Mouse (Mus musculus) bone marrow, adult 2 months (tissue): ENCODE results near the gene B3gnt8. TPM values are rescaled to one million over a fixed set of nuclear protein-coding genes. Genes with fewer than 3 reads are reported as not detected.

Experiments used
- H3K27ac ChIP-seq: fragments of 200-500 bp; 2 replicates; pipeline ENCODE4 v1.5.1; 2012; ENCODE audit warnings: low read depth, mild to moderate bottlenecking, control low read depth, inconsistent platforms, low read length; ENCODE audit not compliant: control insufficient read depth, poor library complexity, insufficient read depth
- H3K4me1 ChIP-seq: fragments of 200-500 bp; 2 replicates; pipeline ENCODE4 v1.6.1; 2011; ENCODE audit warnings: low read length; ENCODE audit not compliant: control insufficient read depth, insufficient read depth
- H3K4me3 ChIP-seq: fragments of 200-500 bp; replicated peaks from 2 replicates; pipeline ENCODE3; 2011; ENCODE audit warnings: mild to moderate bottlenecking, low read depth, low read length, control low read depth; ENCODE audit not compliant: control insufficient read depth
- CTCF ChIP-seq: fragments of 200-500 bp; IDR thresholded peaks from 2 replicates; pipeline ENCODE4 v1.5.1; 2011; ENCODE audit warnings: low read length, control low read depth; ENCODE audit not compliant: control insufficient read depth, insufficient read depth
- POLR2A ChIP-seq: fragments of 200-500 bp; IDR thresholded peaks from 2 replicates; pipeline ENCODE4 v1.6.1; 2011; ENCODE audit warnings: low read depth, mild to moderate bottlenecking, control low read depth, low read length, borderline replicate concordance; ENCODE audit not compliant: control insufficient read depth
- WGBS: fragments of 180-500 bp; shearing (Covaris S2); methylation state at CpG from one replicate; pipeline ENCODE4 v1.1.7; 2018; 5-methylcytosine and 5-hydroxymethylcytosine counted together
- polyA plus RNA-seq: library from polyadenylated mRNA; stranded (reverse); fragments of >200 nt; gene quantifications from 2 replicates; pipeline ENCODE4 v1.2.4, GENCODE M21; 2011; ENCODE audit warnings: low replicate concordance; ENCODE audit not compliant: missing spikeins, insufficient read depth, insufficient read length

Gene B3gnt8
- polyA plus RNA-seq, 1 experiment, result 26.9 TPM

DNA sequence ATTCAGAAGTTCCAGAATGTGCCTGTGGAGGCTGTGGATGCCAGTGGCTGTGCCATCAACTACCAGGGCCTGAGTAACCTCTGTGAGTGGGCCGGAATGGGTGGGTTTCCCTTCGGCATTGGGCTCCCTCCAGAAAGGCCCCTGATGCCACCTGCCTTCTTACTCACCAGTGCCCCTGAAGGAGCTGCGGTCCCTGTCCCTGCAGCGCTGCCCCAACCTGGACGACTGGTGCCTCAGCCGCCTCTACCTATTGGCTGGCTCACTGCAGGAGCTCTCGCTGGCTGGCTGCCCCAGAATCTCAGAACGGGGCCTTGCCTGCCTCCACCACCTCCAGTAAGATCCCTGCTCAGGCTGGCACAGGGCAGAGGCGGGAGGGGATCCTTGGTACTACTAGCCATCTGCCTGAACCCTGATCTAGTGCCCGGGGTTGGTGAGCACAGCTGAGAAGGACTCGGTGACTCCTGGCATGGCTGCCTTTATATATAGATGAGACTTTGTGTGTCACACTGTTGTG, 2.5 kb upstream of the B3gnt8 start:
- Histone ChIP-seq H3K27ac (no peak overlapping the region), H3K4me3 (no peak overlapping the region), H3K4me1 (no peaks in the 10 kb centered on the region; the same call in 1 of the 2 replicates)
- TF ChIP-seq POLR2A (no peak), CTCF (no peak)
- 85% methylated on average over 11 of the region's 11 CpGs for WGBS

DNA sequence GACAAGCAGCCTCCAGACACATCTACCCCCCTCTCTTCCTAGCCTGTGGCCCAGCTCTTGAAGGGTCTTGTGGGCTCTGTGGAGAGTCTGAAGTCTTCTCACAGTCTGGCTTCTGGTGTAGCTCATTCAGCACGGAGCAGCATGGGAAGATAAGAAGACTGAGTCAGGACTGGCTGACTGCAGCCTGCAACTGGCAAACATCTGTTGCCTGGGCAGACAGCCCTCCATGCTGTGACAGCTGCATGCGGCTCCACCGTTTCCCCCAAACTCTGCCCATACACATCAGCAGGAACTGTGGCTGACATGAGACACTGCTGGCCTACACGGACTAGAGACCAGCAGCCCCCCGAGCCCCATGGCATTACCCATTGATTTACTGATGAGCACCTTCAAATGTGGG, 1.6 kb upstream of the B3gnt8 start:
- Histone ChIP-seq H3K4me1 (no peaks in the 10 kb centered on the region; the same call in 1 of the 2 replicates), H3K4me3 (no peak overlapping the region), H3K27ac (peak overlapping the region; percentile 30; the same call in 1 of the 2 replicates)
- WGBS, result 78% methylated on average over 5 of the region's 5 CpGs
- no peak for TF ChIP-seq CTCF
- TF ChIP-seq POLR2A, result no peak

DNA sequence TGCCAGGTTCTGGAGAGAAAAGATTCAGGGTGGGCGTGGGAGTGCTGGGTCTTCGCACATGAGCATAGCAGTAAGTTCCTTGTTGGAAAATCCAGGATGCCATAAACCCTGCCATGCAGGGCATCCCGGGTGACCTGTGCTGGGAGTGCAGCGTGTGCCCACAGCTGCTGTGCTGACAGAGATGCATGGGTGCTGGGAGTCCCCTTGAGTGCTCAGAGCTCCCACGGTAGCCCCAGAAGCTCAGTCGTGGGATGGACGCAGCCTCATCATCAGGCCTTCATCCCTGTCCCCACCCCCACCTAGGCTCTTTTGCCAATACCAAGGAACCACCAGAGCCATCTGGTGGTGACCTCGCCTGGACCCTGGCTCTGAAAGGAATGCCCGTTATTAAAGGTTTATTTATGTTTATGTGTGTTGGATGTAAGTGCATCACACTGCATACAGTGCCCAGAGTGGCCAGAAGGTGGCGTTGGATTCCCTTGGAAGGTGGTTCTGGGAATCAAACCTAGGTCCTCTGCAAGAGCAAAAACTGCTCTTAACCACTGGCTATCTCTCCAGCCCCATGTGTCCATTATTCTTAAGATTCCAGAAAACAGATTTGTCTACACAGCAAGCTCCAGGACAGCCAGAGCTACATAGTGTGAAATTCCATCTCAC, 732 bp upstream of the B3gnt8 start:
- no peak overlapping the region for H3K4me3 ChIP-seq
- WGBS, result 72% methylated on average over 10 of the region's 10 CpGs
- H3K4me1 ChIP-seq, result no peaks in the 10 kb centered on the region; the same call in 1 of the 2 replicates
- TF ChIP-seq CTCF (peak; percentile 71), POLR2A (no peak)
- no peak overlapping the region for H3K27ac ChIP-seq

DNA sequence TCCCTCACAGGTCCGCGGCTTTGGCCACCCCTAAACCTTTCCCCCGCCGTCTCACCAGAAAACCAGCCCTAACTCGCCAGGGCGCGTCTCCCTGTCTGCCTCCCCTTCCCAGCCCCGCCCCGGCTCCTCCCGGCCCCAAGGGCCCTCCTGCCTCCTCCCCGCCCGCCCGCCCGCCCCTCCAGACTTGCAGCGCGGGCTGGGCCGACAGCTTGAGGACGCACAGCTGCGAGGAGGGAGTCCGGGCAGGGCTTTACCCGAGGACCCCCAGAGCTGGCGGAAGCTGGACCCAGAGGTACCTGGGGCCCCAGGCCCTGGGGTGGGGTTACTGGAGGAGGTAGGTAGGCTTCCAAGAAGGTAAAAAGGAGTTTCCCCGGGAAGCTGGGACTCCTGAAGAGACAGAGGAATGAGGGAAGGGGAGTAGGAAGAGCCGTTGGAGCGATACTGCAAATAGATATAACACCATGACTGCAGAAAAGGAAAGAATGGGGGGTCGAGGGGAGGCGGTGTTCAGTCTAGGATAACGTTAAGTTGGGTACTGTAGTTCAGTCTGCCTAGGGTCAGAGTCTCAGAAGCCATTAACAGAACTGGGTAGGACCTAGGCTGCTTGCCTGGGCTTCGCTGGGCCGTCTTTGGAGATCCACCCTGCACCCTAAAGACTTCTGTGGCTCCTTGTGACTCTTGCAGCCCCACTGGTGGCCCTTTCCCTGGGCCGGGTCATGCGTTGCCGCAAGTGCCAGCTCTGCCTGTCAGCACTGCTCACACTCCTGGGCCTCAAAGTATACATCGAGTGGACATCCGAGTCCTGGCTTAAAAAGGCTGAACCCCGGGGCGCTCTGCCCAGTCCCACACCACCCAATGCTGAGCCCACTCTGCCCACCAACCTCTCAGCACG, 1.2 kb downstream of the B3gnt8 start:
- 9% methylated on average over 38 of the region's 38 CpGs for WGBS
- TF ChIP-seq POLR2A (peak; percentile 28; the same call in 1 of the 2 replicates), CTCF (peak; percentile 2; the same call in 1 of the 2 replicates)
- peaks cover 6% of the 10 kb centered on the region for H3K4me1 ChIP-seq
- peak overlapping the region; percentile 40 for H3K27ac ChIP-seq
- peak overlapping the region; percentile 63 for H3K4me3 ChIP-seq

DNA sequence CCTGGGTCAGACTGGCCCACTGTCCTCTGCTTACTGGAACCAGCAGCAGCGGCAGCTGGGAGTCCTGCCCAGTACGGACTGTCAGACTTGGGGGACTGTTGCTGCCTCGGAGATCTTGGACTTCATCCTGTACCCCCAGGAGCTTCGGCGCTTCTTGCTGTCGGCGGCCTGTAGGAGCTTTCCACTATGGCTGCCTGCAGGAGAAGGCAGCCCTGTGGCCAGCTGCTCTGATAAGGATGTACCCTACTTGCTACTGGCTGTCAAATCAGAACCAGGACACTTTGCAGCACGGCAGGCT, 1.8 kb downstream of the B3gnt8 start:
- peak overlapping the region; percentile 63 for H3K4me3 ChIP-seq
- peaks cover 11% of the 10 kb centered on the region for H3K4me1 ChIP-seq
- TF ChIP-seq CTCF (no peak), POLR2A (no peak)
- 0 out of 2 replicates have a peak overlapping the region, but pooled peaks have one; percentile 40 for H3K27ac ChIP-seq
- 63% methylated on average over 8 of the region's 8 CpGs for WGBS

DNA sequence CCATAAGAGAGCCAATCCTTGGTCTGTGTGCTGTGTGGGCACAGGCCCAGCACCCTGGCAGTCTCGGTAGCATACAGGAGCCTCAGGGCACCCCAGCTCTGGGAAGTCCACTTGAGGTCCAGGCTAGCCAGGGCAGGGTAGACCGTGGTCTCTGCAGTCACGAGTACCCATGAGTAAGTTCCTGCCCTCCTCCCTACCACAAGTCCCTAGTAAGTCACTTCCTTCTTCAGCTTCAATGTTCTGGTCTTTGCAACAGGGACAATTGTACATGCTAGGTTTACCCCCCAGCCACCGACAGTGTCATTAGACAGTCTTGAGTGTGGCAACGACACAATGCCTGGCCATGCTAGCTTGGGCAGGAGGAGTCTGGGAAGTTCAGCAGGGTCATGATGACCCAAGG, 6.2 kb downstream of the B3gnt8 start:
- TF ChIP-seq CTCF, result no peak; the same call in 1 of the 2 replicates
- peak; percentile 43; the same call in 1 of the 2 replicates for TF ChIP-seq POLR2A
- Histone ChIP-seq H3K4me1 (peaks cover 16% of the 10 kb centered on the region), H3K27ac (peak overlapping the region; percentile 87), H3K4me3 (peak overlapping the region; percentile 6)
- WGBS, result 6% methylated on average over 5 of the region's 5 CpGs

DNA sequence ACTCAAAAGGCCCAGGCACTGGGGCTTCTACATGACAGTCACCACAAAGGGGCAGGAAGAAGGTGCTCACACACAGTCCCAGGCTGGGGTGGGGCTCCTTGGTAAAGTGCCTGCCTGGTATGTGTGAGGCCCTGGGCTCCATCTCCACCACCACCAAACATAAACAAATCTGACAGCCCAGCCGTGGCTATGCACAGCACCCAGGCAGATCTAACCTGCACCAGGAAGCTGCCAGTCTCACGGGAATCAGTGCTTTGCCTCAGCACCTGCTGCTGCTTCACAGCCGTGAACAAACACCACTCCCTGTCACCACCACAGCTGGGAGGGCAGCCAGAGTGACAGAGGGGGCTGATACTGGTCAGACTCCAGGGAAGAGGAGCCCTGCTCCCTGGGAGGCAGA, 9.9 kb downstream of the B3gnt8 start:
- H3K4me3 ChIP-seq, result no peak overlapping the region
- TF ChIP-seq POLR2A (peak; percentile 32; the same call in 1 of the 2 replicates), CTCF (no peak)
- peak overlapping the region; percentile 94 for H3K27ac ChIP-seq
- H3K4me1 ChIP-seq, result peaks cover 14% of the 10 kb centered on the region
- 56% methylated on average over 3 of the region's 3 CpGs for WGBS

DNA sequence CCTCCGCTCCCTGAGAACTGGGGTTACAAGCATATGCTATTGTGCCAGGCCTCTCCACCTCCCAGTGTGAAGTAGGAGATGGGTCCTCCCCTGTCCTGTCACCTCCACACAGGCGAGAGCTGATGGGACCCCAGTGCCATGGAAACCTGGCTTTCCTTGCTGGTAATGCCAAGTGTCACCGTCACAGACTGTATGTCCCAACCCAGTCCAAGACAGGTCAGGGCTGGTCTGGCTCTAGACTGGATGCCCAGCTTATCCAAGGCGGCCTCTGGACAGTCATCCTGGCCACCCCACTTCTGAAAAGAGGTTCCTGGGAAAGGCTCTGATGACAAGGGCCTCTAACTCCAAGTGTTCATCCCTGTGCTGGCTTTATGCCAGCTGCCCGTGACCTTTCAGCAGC, 10.6 kb downstream of the B3gnt8 start:
- Histone ChIP-seq H3K4me1 (peaks cover 14% of the 10 kb centered on the region), H3K27ac (peak overlapping the region; percentile 94), H3K4me3 (no peak overlapping the region)
- TF ChIP-seq POLR2A (no peak), CTCF (no peak)
- 81% methylated on average over 5 of the region's 5 CpGs for WGBS
